In the genomic region with DNA sequence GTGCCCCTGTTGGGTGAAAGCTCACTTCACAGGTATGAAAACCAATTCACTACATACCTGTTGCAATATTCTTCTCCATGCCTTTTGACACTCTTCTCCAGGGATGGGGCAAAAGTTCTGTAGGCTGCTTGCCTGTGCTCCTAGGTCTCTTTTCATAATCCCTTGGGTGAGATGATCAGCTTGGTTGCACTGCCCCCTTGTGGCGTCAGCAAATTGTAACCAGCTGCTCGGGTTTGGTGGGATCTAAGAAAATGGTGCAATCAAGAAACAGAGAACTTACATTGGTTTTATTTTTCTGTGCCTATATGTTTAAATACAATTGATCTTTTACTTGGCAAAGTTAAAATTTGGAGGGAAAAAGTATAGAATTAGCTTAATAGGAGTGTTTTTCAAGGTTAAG, we compare ENCODE assay signal across 8 mouse cellular contexts.
A peak's percentile ranks its signal among the peaks of the same experiment; 100 is the strongest.
DNase-seq lines count a peak whose midpoint lies in the region; ATAC-seq and TF ChIP-seq lines count a peak whose summit lies in the region.

No protein-coding gene starts in this region.

- WGBS in kidney, adult 2 months = under 1% methylated on average over 2 of the region's 2 CpGs
- WGBS in kidney, embryonic 16.5 days = 2% methylated on average over 2 of the region's 2 CpGs
- 0% methylated on average over 2 of the region's 2 CpGs for WGBS in embryonic facial prominence, embryonic 10.5 days
- 1% methylated on average over 2 of the region's 2 CpGs for WGBS in hindbrain, postnatal 0 days

- no peak overlapping the region for H3K27ac ChIP-seq in kidney, adult 2 months (ENCODE audit: insufficient read depth, low read depth, low read length)
- H3K27ac ChIP-seq in kidney, embryonic 16.5 days (ENCODE audit: low read length) = no peak overlapping the region
- no peak overlapping the region for H3K27ac ChIP-seq in embryonic facial prominence, embryonic 10.5 days (replicated peaks)
- H3K27ac ChIP-seq in hindbrain, postnatal 0 days = no peak overlapping the region

- TF ChIP-seq CTCF in kidney, adult 2 months (conservative IDR thresholded peaks at IDR 0.05; ENCODE audit: insufficient read depth, insufficient read length, low read depth, low read length) = peak; percentile 83
- TF ChIP-seq CTCF in hindbrain, postnatal 0 days (IDR thresholded peaks at IDR 0.05; ENCODE audit: low read depth) = peak; percentile 86

- intact Hi-C loops in left cerebral cortex, postnatal 25 days (cut with DNase I) = loop anchor here (1.0 to 10.0 kb wide), 5 partner anchors 150 to 508 kb away; partner anchors contain the start of gene B4galt4

- no peaks in the 10 kb centered on the region for H3K27me3 ChIP-seq in kidney, adult 2 months (replicated peaks; ENCODE audit: control insufficient read depth, insufficient read depth, low read length)
- peaks cover 8% of the 10 kb centered on the region for H3K27me3 ChIP-seq in kidney, embryonic 16.5 days (ENCODE audit: insufficient read depth, low read length)
- H3K27me3 ChIP-seq in embryonic facial prominence, embryonic 10.5 days (replicated peaks; ENCODE audit: low read depth, poor library complexity, severe bottlenecking) = 0 out of 2 replicates have a peak, but pooled peaks cover 23% of the 10 kb centered on the region
- no peaks in the 10 kb centered on the region for H3K27me3 ChIP-seq in hindbrain, postnatal 0 days (ENCODE audit: insufficient read depth, low read length)

- no peaks in the 10 kb centered on the region for H3K4me1 ChIP-seq in kidney, adult 2 months (ENCODE audit: control insufficient read depth, insufficient read depth, low read length)
- 0 out of 2 replicates have a peak, but pooled peaks cover 5% of the 10 kb centered on the region for H3K4me1 ChIP-seq in kidney, embryonic 16.5 days (ENCODE audit: insufficient read depth, low read length)
- no peaks in the 10 kb centered on the region; the same call in 1 of the 2 replicates for H3K4me1 ChIP-seq in embryonic facial prominence, embryonic 10.5 days
- no peaks in the 10 kb centered on the region for H3K4me1 ChIP-seq in hindbrain, postnatal 0 days (ENCODE audit: insufficient read depth, low read length)

- ATAC-seq in kidney, embryonic 16.5 days (ENCODE audit: low FRiP score, low TSS enrichment) = no peak
- no peak for ATAC-seq in hindbrain, postnatal 0 days

- no peak for TF ChIP-seq POLR2A in kidney, adult 2 months (IDR thresholded peaks at IDR 0.05; ENCODE audit: low read depth, low read length)

- H3K9me3 ChIP-seq in kidney, embryonic 16.5 days (ENCODE audit: low read length) = no peaks in the 10 kb centered on the region
- H3K9me3 ChIP-seq in embryonic facial prominence, embryonic 10.5 days = no peaks in the 10 kb centered on the region
- no peaks in the 10 kb centered on the region for H3K9me3 ChIP-seq in hindbrain, postnatal 0 days (ENCODE audit: low read length)

- no peaks in the 10 kb centered on the region for H3K36me3 ChIP-seq in kidney, adult 2 months (ENCODE audit: control insufficient read depth, insufficient read depth, low read length)
- H3K36me3 ChIP-seq in kidney, embryonic 16.5 days (ENCODE audit: insufficient read depth, low read length) = no peaks in the 10 kb centered on the region
- H3K36me3 ChIP-seq in embryonic facial prominence, embryonic 10.5 days (replicated peaks) = no peaks in the 10 kb centered on the region
- H3K36me3 ChIP-seq in hindbrain, postnatal 0 days (ENCODE audit: insufficient read depth, low read length) = no peaks in the 10 kb centered on the region

- peak; percentile 66 for DNase-seq in kidney, adult 2 months
- DNase-seq in adrenal gland, postnatal 25 days = peak; percentile 78
- peak; percentile 81 for DNase-seq in embryonic facial prominence, embryonic 10.5 days (ENCODE audit: low spot score)
- peak; percentile 85 for DNase-seq in hindbrain, postnatal 0 days (ENCODE audit: low spot score)
- peak; percentile 76 to 87 for DNase-seq in left cerebral cortex, postnatal 25 days (ENCODE audit: low spot score in 2 of 2)
- peak; percentile 33 for DNase-seq in ovary, postnatal 10 days (ENCODE audit: low spot score)
- DNase-seq in yolk sac, embryonic 10.5 days (ENCODE audit: low spot score) = peak; percentile 50

- no peak overlapping the region for H3K4me2 ChIP-seq in kidney, embryonic 16.5 days (replicated peaks; ENCODE audit: low read depth, low read length)
- H3K4me2 ChIP-seq in hindbrain, postnatal 0 days (ENCODE audit: low read depth, low read length) = no peak overlapping the region

- H3K4me3 ChIP-seq in kidney, adult 2 months (ENCODE audit: insufficient read depth, low read depth, low read length) = no peak overlapping the region
- no peak overlapping the region for H3K4me3 ChIP-seq in kidney, embryonic 16.5 days (ENCODE audit: low read length)
- H3K4me3 ChIP-seq in embryonic facial prominence, embryonic 10.5 days = no peak overlapping the region
- no peak overlapping the region for H3K4me3 ChIP-seq in hindbrain, postnatal 0 days (ENCODE audit: low read length)

- H3K9ac ChIP-seq in kidney, embryonic 16.5 days (replicated peaks; ENCODE audit: low read length) = no peak overlapping the region
- no peak overlapping the region for H3K9ac ChIP-seq in hindbrain, postnatal 0 days (replicated peaks; ENCODE audit: low read length)

Comparison
In these comparisons a context has a peak if more than half of its experiments do, and no peak if none do; other contexts are left out.
1. DNase-seq: peak in every context shown above with its lines; median percentile 85 in hindbrain, postnatal 0 days; 82 in left cerebral cortex, postnatal 25 days; 81 in embryonic facial prominence, embryonic 10.5 days; 78 in adrenal gland, postnatal 25 days; 66 in kidney, adult 2 months; 50 in yolk sac, embryonic 10.5 days; 33 in ovary, postnatal 10 days.